Mouse (Mus musculus) hindlimb bud, embryonic 11.5 days (tissue): Measurements from ENCODE around the gene Ddx20.
A peak's percentile ranks its signal among the peaks of the same experiment; 100 is the strongest.

ENCODE experiments used
- DNase-seq: peaks from one replicate; pipeline ENCODE4 v3.0.0-alpha.2; 2012; ENCODE audit warnings: low read depth, low spot score; ENCODE audit errors: extremely low spot score

Ddx20 gene

GRCm38 (mm10) chr3:105687324-105688060, at the start of gene Ddx20:
TSS of gene Ddx20 (minus strand) at chr3:105687574.
- DNase-seq, result peak; percentile 92

DNA sequence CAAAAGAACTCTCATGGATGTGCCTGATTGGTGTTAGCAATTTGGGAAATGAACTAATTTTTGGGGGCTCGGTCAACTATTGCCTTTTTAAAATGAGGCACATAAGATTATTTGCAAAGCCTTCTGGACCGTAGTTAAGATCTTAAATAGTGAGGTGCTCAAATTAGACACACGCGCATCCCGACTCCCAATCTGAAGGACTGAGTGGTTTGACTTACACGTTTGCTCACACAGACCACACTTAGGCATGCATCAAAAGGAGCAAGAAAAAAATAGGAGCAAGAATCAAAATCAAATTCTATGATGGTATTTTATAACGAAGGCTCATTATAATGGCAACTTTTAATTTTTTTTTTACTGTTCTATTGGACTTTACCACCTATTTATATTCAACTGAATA, 49.7 kb upstream of the Ddx20 start:
- no peak for DNase-seq

DNA sequence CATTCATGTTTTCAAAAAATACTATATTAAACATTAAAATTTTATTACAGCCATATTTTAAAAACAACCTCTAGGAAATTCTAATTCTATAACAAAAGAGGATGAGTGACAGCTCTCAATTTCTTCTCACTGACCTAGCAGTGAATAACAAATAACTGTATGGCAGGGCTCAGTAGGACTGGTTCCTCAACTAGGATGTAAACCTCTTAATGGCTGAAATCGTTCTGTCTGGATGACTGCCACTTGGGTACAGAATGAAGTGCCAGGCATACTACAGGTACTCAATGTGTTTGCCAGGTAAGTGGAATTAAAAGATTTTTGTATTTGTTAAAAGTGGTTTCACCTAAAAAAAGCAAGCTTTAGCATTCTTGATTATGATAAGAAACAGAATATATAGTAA, 48.8 kb upstream of the Ddx20 start:
- DNase-seq, result no peak

GRCm38 (mm10) chr3:105735285-105735684, 47.9 kb upstream of the Ddx20 start:
- DNase-seq, result no peak

- no peak for DNase-seq
Measured at GRCm38 (mm10) chr3:105733538-105733937, 46.2 kb upstream of the Ddx20 start.

GRCm38 (mm10) chr3:105732360-105732759, 45.0 kb upstream of the Ddx20 start:
- DNase-seq, result no peak

- no peak for DNase-seq
Measured at GRCm38 (mm10) chr3:105726037-105726436, 38.7 kb upstream of the Ddx20 start.

DNA sequence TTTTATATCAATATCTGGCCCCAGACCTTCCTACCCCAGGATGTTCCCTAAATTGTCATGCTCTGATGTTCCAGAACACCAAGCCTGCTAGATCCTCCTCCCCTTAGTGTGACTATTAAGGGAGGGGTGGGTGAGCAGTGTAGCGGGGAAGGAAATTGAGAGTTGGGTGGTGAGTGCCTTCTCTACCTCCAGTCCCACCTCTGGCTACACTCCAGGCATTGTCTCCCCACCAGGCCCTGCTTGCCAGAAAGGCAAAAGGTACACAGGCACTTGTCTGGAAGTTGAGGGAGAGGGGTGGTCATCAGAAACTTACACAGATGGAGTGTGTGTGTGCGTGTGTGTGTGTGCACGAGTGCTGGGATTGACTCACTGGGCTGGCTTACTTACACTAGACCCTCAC, 35.1 kb upstream of the Ddx20 start:
- DNase-seq, result no peak

- no peak for DNase-seq
Measured at GRCm38 (mm10) chr3:105721681-105722201, 34.4 kb upstream of the Ddx20 start.

DNA sequence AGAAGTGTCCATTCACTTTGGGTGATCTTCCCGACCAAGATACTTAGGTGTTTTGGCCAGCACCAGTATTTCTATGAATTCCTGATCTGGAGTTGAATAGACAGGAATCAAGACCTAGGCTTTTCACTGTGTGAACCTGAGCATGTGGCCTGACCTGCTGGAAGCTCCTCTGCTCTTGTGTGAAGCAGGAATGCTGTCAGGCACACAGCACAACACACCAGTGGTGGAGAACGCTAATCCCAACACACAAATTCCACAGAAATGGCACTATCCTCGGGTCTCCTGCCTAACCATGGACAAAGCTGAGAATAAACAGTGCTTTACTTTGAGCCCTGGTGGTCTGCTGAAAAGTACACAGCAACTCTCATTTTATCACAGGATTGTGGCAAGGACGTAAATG, 33.1 kb upstream of the Ddx20 start:
- no peak for DNase-seq

DNA sequence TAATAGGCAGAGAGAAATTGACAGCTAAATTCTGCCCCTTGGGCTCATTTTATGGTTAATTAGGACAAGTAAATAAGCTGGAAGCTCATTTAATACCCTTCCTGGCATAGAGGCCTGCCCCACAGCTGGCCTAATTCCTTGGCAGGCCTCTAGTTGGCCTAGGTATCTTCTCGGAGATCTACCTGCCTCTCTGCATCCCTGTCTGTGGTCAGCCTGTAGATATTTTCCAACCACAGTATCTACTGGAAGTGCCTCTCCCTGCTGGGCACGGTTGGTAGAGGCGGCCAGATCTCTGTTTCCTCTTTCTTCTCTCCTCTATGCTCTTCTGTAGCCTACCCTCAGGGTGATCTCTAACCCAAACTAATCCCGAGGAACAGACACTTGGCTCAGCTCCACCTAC, 32.6 kb upstream of the Ddx20 start:
- DNase-seq, result no peak

- no peak for DNase-seq
Measured at GRCm38 (mm10) chr3:105718746-105719145, 31.4 kb upstream of the Ddx20 start.

DNA sequence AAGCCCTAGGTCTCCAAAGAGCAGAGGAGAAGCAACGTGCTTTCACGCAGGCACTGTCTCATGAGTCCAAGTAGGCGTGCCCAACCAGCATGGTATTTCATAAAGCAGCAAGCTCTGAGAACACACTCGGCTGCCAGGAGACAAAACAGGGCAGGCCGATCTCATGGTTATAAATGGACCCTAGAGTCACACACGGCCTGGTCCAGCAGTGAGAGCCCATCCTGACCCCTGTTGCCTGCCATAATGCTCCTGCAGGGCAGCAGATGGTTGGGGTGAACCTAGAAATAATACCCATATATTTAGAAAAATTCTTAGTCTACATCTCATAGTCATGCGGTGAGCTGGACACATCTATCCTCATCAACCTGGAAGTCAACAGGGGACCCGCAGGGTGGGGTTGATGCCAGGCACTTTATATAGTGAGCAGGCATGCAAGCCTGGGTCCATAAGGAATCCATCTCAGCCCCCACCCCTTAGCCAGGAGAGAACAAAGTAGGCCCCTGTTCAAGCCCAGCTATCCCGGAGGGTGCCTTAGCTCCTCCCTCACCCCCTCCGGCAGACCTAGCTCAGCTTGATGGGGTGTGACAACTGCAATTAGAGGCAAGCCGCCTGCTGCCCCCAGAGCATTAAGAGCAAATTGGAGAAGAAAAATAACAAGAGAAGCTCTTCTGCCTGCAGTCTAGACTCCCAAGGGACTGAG, 30.6 kb upstream of the Ddx20 start:
- no peak for DNase-seq

DNA sequence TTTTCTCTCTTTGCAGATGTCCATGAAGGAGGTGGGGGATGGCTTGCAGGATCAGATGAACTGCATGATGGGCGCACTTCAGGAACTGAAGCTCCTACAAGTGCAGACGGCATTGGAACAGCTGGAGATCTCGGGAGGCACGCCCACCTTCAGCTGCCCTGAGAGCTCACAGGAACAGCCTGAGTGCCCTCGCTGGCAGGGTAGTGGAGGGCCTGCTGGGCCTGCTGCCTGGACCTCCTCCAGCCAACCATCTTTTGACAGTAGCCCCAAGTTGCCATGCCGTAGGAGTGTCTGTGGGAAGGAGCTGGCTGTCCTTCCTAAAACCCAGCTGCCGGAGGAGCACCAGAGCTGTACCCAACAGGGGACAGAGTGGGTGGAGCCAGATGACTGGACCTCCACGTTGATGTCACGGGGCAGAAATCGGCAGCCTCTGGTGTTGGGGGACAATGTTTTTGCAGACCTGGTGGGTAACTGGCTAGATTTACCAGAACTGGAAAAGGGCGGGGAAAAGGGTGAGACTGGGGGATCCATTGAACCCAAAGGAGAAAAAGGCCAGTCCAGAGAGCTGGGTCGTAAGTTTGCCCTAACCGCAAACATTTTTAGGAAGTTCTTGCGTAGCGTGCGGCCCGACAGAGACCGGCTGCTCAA, 29.1 kb upstream of the Ddx20 start:
- no peak for DNase-seq

- no peak for DNase-seq
Measured at GRCm38 (mm10) chr3:105714820-105715167, 27.4 kb upstream of the Ddx20 start.

DNA sequence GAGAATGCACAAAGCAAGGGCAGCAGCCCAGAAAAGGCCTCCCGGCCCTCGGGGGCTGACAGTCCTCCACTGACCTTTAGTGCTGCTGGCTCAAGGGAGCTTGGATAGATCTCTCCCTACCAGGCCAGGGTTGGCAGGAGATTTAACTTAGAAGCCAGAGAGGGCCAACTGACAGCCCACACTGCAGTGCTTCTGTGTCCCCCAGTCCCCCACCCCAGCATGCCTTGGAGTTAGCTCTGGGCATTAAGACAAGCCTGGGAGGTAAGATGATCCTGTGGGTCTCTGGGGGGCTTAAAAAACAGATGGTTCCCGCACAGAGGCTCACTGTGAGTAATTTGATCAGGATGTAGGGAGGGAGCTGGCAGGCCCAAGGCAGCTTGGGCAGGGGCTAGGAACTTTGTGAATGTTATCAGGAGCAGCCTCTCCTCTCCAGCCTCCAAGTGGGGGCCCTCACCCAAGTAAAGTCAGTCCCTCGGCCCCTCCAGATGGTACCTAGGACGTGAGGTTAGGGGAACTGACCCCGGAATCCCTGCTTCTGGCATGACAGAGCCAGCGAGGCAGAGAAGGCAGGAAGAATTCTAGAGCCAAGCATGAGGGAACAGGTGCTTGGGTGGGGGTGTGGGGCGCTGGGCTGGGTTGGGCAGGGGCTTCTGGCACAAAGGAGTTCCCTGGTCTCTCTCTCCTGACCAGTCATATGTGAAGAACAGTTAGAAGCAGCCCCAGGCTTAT, 26.9 kb upstream of the Ddx20 start:
- DNase-seq, result no peak

- DNase-seq, result no peak
Measured at GRCm38 (mm10) chr3:105712827-105713226, 25.5 kb upstream of the Ddx20 start.

DNA sequence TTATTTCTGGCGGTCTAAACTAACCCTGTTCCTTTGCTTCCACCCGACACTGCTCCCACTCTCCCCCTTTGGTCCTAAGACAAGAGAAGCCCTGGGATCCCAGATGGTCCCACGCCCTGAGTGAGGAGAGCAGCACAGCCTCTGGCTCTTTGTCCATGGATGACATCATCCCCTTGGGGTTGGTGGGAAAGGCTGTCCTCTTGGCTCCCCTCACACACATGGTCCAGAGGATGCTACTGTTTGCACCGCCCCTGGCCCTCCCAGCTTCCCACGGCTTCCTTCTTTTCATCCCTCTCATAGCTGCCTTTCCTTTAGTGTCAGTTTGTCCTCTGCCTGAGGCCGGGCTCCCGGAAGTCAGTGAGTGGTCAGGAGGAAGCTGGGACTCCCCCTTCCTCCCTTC, 24.4 kb upstream of the Ddx20 start:
- DNase-seq, result no peak

DNA sequence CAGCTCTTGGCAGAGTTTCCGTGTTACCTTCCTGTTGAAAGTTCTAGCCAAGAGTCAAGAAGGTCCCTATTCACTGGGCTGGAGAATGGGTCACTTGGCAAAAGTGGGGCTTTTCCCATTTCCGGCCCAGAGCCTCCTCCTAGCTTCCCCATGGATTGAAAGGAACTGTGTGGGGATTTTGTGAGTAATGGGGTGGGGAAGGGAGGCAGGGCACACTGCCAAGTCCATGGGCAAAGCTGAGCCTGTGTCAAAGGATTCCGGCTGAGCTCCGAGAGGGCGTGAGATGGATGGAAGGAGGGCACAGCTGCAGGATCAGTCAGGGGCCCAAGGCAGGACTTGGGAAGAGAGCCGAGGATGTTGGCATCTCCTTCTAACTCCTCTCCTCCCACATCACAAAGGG, 22.9 kb upstream of the Ddx20 start:
- DNase-seq, result no peak

- no peak for DNase-seq
Measured at GRCm38 (mm10) chr3:105707590-105707989, 20.2 kb upstream of the Ddx20 start.

DNA sequence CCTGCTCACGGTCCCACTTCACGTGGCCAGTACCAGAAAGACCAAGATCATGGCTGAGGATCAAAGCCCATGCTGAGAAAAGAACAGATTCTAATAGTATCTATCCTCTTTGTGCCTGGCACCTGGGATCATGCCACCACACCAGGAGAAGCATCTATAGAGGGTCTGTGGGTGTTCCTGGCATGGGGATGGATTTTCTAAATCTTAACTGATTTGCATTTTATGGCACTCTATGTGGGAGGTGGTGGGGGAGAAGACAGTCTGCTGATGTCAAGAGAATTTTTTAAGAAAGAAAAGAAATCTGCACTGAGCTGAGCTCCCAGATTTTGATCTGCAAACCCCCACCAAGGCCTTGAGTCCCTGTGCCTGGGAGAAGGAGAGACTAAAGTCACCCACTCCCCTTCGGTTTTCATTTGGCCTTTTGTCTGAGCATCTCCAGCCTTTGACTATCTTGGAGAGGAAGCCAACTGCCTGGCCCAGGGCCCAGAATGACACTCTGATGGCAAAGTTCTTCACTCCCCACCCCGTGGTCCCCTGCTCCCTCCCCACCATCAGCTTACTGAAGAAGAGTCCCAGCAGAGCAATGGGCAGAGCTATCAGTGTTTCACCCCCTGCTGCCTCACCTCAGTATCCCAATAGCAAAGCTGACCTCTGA, 19.1 kb upstream of the Ddx20 start:
- DNase-seq, result no peak
